Mouse (Mus musculus) adipocyte (in vitro differentiated cells): Measurements from ENCODE around the gene Parvg.

ENCODE experiments used
- DNase-seq: peaks from one replicate; pipeline ENCODE4 v3.0.0-alpha.2; 2016; ENCODE audit warnings: low spot score

Gene Parvg

GRCm38 (mm10) chr15:84351915-84352844, 28.4 kb downstream of the Parvg start:
- DNase-seq = no peak

GRCm38 (mm10) chr15:84355081-84355480, 31.3 kb downstream of the Parvg start:
- no peak for DNase-seq

- DNase-seq = no peak
Measured at GRCm38 (mm10) chr15:84364746-84365145, 40.9 kb downstream of the Parvg start.

- DNase-seq = no peak
Measured at GRCm38 (mm10) chr15:84365675-84366381, 42.0 kb downstream of the Parvg start.

- DNase-seq = no peak
Measured at GRCm38 (mm10) chr15:84366574-84366989, 42.8 kb downstream of the Parvg start.

DNA sequence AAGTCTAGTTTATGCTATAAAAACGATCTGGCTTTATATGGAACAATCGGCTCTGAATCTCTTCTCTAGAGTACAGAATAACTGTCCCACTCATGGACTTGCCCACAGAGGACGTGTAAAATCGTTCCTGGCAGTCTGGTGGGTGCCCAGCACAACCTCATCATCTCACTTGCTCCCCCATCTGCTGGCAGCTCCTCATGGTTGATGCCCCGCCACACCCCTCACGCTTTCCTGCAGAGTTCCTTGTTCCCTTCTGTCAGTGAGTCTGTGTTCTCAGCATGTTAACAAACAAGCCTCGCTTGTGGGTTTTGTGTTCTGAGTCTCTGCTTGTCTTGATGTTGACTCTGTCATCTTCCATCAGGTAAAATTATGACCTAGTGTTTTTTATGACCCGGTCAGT, 43.6 kb downstream of the Parvg start:
- DNase-seq = no peak

DNA sequence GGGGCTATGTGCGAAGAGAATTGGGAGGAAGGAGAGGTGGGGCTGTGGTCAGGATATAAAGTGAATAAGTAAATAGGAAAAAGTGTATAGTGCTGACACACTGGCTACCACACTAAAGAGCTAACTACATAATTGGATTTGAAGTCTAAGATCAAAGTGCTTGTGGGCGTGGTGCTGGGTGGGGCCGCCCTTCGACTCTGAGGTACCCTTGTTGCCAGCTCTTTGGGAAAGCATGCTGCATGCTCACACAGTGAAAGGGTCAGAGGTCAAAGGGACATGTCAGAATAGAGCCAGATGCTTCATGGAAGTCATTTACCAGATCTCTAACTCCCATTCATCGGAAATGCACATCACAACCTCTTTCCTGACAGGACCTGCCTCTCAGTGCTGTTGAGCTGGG, 49.0 kb downstream of the Parvg start:
- DNase-seq = no peak

- no peak for DNase-seq
Measured at GRCm38 (mm10) chr15:84378734-84379133, 54.9 kb downstream of the Parvg start.

GRCm38 (mm10) chr15:84380181-84380580, 56.4 kb downstream of the Parvg start:
- no peak for DNase-seq

DNA sequence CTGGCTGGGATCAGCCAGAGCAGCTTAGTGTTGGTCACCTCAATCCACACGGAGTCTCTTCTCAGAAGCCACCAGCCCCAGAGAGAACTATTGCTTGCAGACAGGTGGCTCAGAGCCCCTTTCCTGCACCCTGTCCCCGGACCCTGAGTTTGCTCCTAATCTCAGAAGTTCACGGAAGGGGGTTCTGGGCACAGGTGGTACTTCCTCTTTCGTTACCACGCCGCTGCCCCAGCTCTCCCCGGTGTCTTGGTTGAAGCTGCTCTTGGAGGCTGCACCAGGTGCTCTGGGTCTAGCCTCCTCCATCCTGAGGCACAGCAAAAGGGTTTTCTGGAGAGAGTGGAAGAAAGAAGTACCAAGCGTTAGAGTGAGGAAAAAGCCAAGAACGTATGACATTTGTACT, 60.2 kb downstream of the Parvg start:
- DNase-seq = no peak

GRCm38 (mm10) chr15:84385995-84386565, 62.3 kb downstream of the Parvg start:
- DNase-seq = no peak

GRCm38 (mm10) chr15:84388698-84389131, 64.9 kb downstream of the Parvg start:
- no peak for DNase-seq

GRCm38 (mm10) chr15:84392131-84392530, 68.3 kb downstream of the Parvg start:
- no peak for DNase-seq
